Mouse (Mus musculus): ENCODE results near the gene Tmem59l.

DNA sequence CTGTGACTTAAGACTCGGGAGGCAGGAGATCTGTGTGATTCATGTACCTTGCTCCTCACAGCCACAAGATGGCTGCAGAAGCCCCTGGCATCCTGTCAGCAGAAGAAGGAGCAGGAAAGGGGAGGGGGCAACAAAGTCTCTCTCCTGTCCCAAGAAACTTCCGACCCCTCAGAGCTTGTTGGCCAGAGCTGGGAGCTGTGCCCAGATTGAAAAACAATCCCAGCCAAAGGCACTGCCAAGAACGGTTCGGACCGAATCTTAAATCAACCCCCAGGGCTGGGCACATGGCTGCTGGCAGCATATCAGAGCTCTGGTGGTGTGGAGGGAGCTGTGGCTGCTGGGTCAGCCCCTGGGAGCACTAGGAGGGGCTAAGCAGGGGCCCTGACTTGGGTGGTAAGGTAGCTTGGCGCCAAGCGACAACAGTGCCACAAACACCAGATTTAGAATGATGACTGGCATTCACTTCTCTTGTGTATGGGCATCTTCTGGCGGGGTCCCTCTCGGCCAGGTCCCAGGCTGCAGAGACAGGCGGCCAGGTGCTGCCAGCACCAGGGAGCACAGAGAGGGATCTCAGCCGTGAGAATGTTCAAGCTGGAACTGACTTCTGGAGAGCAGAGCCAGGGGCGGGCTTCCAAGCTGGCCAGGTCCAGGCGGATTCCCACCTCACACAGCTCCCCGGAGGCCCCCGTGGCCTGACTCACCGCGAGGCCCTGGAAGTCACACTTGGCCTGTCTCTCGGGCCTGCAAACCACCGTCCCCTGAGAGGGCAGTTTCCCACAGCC is 39.3 kb downstream of the Tmem59l start:
- TF ChIP-seq POLR2A (IDR thresholded peaks at IDR 0.05; ENCODE audit: borderline replicate concordance, extremely low read depth, insufficient read depth, insufficient read length, poor library complexity, severe bottlenecking) (no peak), CTCF (IDR thresholded peaks at IDR 0.05; ENCODE audit: borderline replicate concordance, extremely low read depth, insufficient read depth, insufficient read length) (no peak)
